Mouse (Mus musculus): ENCODE results near the gene Senp2. TPM values are rescaled to one million over a fixed set of nuclear protein-coding genes. Genes with fewer than 3 reads are reported as not detected.
"Not testable (repeated sequence)": the region's sequence is repeated elsewhere in the genome, so short reads cannot be mapped to it uniquely, and the experiment has no call there.

The Senp2 gene
- polyA plus RNA-seq, 1 experiment, result 58.9 TPM

DNA sequence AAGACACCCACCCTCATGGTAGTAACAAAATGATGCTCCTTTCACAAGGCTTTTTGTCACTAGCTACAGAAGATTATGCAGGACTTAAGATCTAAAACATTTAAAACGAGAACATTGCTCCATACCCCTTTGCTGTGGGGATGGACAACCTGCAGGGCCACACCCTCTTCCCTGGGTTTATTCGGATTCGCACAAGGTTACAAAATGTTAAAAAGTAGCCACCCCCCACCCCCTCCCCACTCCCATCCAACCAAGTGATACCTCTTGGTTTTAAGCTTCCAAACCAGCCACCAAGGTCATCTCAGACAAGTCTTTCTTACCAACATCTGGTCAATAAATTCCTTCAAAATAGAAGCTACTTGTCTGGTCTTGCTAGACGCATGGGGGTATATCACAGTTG lies 25.7 kb upstream of the Senp2 start:
- Histone ChIP-seq H3K4me3 (replicated peaks; ENCODE audit: insufficient read depth, low read depth, low read length) (no peak overlapping the region), H3K4me1 (ENCODE audit: control insufficient read depth, insufficient read depth, low read length) (no peaks in the 10 kb centered on the region), H3K27me3 (ENCODE audit: control insufficient read depth, insufficient read depth, low read length) (no peaks in the 10 kb centered on the region), H3K27ac (ENCODE audit: insufficient read depth, low read length) (no peak overlapping the region)
- TF ChIP-seq CTCF (IDR thresholded peaks at IDR 0.05; ENCODE audit: borderline replicate concordance, insufficient read depth, low read depth, low read length) (no peak), POLR2A (IDR thresholded peaks at IDR 0.05; ENCODE audit: borderline replicate concordance, insufficient read depth, low read length) (no peak)
- no peak for DNase-seq
- WGBS, result 94% methylated on average over 4 of the region's 4 CpGs

DNA sequence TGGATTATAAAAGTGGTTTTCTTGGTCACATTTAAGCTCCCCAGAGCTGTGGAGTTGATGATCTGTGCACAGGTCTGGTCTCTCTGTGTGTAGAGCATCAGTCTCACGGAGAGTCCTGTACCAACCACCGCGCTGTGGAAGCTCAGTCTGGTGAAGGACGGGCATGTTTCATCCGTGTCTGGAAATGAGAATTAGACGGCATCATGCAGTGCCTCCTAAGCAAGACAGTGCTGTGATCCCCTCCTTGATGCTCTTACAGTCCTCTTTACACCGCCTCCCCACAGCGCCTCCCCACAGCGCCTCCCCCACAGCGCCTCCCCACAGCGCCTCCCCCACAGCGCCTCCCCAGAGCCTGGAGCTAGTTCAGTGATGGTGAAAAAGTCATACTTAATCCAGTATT lies 25.2 kb upstream of the Senp2 start:
- Histone ChIP-seq H3K4me1 (ENCODE audit: control insufficient read depth, insufficient read depth, low read length) (no peaks in the 10 kb centered on the region), H3K4me3 (replicated peaks; ENCODE audit: insufficient read depth, low read depth, low read length) (no peak overlapping the region), H3K27ac (ENCODE audit: insufficient read depth, low read length) (no peak overlapping the region), H3K27me3 (ENCODE audit: control insufficient read depth, insufficient read depth, low read length) (no peaks in the 10 kb centered on the region)
- DNase-seq, result no peak
- no peak for TF ChIP-seq CTCF (IDR thresholded peaks at IDR 0.05; ENCODE audit: borderline replicate concordance, insufficient read depth, low read depth, low read length)
- no peak for TF ChIP-seq POLR2A (IDR thresholded peaks at IDR 0.05; ENCODE audit: borderline replicate concordance, insufficient read depth, low read length)
- WGBS, result 87% methylated on average over 12 of the region's 12 CpGs

DNA sequence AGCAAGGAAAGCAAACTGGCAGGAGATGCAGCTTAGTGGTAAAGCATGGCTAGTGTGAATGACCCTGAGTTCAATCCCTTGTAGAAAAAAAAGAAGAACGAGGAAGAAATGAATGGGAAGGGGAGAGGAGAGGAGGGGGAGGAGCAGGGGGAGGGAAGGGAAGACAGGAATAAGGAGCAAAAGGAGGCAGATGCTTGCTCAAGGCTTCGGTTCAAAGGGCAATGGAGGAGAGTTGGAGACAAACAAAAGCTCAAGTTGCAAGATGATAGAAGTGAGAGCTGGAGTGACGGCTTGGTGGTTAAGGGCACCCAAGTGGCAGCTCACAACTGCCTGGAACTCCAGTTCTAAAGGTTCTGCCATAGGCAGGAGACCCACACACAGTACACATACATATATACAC lies 23.1 kb upstream of the Senp2 start:
- no peaks in the 10 kb centered on the region for H3K27me3 ChIP-seq (ENCODE audit: control insufficient read depth, insufficient read depth, low read length)
- TF ChIP-seq POLR2A (IDR thresholded peaks at IDR 0.05; ENCODE audit: borderline replicate concordance, insufficient read depth, low read length) (no peak), CTCF (IDR thresholded peaks at IDR 0.05; ENCODE audit: borderline replicate concordance, insufficient read depth, low read depth, low read length) (no peak)
- H3K27ac ChIP-seq (ENCODE audit: insufficient read depth, low read length), result no peak overlapping the region
- WGBS, result 74% methylated on average over 3 of the region's 3 CpGs
- no peaks in the 10 kb centered on the region for H3K4me1 ChIP-seq (ENCODE audit: control insufficient read depth, insufficient read depth, low read length)
- no peak for DNase-seq
- no peak overlapping the region for H3K4me3 ChIP-seq (replicated peaks; ENCODE audit: insufficient read depth, low read depth, low read length)

DNA sequence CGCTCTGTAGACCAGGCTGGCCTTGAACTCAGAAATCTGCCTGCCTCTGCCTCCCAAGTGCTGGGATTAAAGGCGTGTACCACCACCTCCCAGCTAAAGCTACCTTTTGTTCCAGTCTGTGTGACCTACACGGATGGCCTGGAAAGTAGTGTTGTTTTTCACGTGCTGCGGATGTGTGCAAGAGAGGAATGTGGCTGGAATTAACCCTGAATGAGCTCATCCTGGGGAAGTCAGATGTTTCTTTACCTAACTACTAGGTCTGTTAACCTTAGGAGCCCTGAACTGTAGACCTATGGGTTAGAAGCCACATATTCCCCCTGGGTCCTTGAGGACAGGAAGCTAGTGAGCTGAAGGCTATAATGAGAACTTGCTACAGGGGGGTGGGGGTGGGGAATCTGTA lies 21.3 kb upstream of the Senp2 start:
- no peaks in the 10 kb centered on the region for H3K4me1 ChIP-seq (ENCODE audit: control insufficient read depth, insufficient read depth, low read length)
- no peak for DNase-seq
- no peak for TF ChIP-seq POLR2A (IDR thresholded peaks at IDR 0.05; ENCODE audit: borderline replicate concordance, insufficient read depth, low read length)
- no peak for TF ChIP-seq CTCF (IDR thresholded peaks at IDR 0.05; ENCODE audit: borderline replicate concordance, insufficient read depth, low read depth, low read length)
- no peak overlapping the region for H3K4me3 ChIP-seq (replicated peaks; ENCODE audit: insufficient read depth, low read depth, low read length)
- H3K27me3 ChIP-seq (ENCODE audit: control insufficient read depth, insufficient read depth, low read length), result no peaks in the 10 kb centered on the region
- no peak overlapping the region for H3K27ac ChIP-seq (ENCODE audit: insufficient read depth, low read length)
- 77% methylated on average over 5 of the region's 5 CpGs for WGBS

DNA sequence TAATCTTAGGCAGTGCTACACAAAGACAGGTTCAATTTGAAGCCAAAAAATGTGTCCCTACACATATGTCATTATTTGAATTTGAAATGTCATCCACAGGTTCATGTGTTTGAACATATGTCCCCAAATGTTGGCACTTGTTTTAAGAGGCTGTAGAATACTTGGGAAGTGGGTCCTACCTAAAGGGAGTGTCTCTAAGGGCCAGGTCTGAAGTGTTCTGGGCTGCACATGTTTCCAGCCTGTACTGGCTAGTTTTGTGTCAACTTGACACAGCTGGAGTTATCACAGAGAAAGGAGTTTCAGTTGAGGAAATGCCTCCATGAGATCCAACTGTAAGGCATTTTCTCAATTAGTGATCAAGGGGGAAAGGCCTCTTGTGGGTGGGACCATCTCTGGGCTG lies 18.4 kb upstream of the Senp2 start:
- not testable (repeated sequence) for H3K27me3 ChIP-seq (ENCODE audit: control insufficient read depth, insufficient read depth, low read length); H3K4me3 ChIP-seq (replicated peaks; ENCODE audit: insufficient read depth, low read depth, low read length); H3K4me1 ChIP-seq (ENCODE audit: control insufficient read depth, insufficient read depth, low read length); H3K27ac ChIP-seq (ENCODE audit: insufficient read depth, low read length); DNase-seq

DNA sequence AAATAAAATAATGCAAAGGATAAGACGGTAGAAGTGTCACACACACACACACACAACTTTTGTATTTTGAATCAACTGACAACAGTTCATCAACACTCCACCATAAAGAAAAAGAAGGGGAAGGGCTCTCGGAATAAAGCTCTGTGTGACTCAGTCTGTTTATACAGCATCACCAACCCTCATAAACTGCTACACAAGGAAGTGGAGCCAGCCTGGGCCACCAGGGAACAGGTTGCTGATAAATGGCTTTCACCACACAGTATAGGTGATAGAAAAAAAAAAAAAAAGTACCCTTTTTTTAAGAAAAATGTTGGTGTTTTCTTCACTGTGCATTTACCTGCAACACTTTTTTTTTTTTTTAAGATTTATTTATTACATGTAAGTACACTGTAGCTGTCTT lies 17.5 kb upstream of the Senp2 start:
- TF ChIP-seq POLR2A (IDR thresholded peaks at IDR 0.05; ENCODE audit: borderline replicate concordance, insufficient read depth, low read length), result no peak
- TF ChIP-seq CTCF (IDR thresholded peaks at IDR 0.05; ENCODE audit: borderline replicate concordance, insufficient read depth, low read depth, low read length), result no peak
- no peaks in the 10 kb centered on the region for H3K27me3 ChIP-seq (ENCODE audit: control insufficient read depth, insufficient read depth, low read length)
- peaks cover 3% of the 10 kb centered on the region; the same call in 1 of the 2 replicates for H3K4me1 ChIP-seq (ENCODE audit: control insufficient read depth, insufficient read depth, low read length)
- 90% methylated on average over 2 of the region's 2 CpGs for WGBS
- no peak overlapping the region for H3K27ac ChIP-seq (ENCODE audit: insufficient read depth, low read length)
- no peak for DNase-seq
- no peak overlapping the region for H3K4me3 ChIP-seq (replicated peaks; ENCODE audit: insufficient read depth, low read depth, low read length)

DNA sequence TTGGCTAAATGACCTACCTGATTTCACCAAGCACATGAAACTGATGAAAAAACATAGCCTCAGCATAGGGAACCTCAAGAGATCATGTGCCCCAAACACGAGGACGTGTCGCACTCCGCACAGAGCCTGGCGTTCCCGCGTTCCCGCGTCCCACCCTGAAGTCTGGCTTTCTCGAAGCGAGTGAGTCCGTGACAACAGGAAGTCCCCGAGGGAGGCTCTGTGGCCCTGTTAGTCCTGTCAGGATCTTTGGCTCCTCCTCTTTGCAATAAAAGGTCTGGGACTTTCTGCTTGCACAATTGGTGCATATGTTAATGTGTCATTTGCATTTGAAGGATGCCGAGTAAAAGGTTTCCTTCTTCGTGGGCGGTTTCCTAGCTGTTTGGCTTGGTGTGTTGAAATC lies 14.0 kb upstream of the Senp2 start, which contains the start of gene Liph:
Liph (minus strand) TSS at position 360 of the 400 bp plus-strand sequence.
- Histone ChIP-seq H3K27ac (ENCODE audit: insufficient read depth, low read length) (no peak within 1 kb of the TSS), H3K4me1 (ENCODE audit: control insufficient read depth, insufficient read depth, low read length) (peaks cover 3% of the 10 kb centered on the region; the same call in 1 of the 2 replicates), H3K4me3 (replicated peaks; ENCODE audit: insufficient read depth, low read depth, low read length) (no peak within 1 kb of the TSS), H3K27me3 (ENCODE audit: control insufficient read depth, insufficient read depth, low read length) (no peaks in the 10 kb centered on the region)
- no peak for DNase-seq
- TF ChIP-seq CTCF (IDR thresholded peaks at IDR 0.05; ENCODE audit: borderline replicate concordance, insufficient read depth, low read depth, low read length) (no peak), POLR2A (IDR thresholded peaks at IDR 0.05; ENCODE audit: borderline replicate concordance, insufficient read depth, low read length) (no peak)
- WGBS, result 10% methylated on average over 16 of the region's 16 CpGs

DNA sequence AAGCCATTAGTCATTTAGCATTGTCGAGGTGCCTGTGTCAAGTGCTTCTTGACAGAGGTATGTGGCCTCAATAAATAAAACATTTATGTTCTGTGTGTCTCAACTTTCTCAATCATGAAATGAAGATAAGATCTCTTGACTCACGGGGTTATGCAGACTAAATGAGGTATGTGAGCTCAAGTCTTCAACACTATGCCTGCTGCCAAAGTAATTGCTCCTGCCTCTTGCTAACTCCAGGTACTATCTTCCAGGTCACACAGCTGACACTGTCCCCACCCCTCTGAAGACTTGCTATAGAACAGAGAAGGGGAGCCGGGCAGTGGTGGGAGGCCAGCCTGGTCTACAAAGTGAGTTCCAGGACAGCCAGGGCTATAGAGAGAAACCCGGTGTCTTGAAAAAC lies 12.9 kb upstream of the Senp2 start:
- peaks cover 3% of the 10 kb centered on the region; the same call in 1 of the 2 replicates for H3K4me1 ChIP-seq (ENCODE audit: control insufficient read depth, insufficient read depth, low read length)
- H3K4me3 ChIP-seq (replicated peaks; ENCODE audit: insufficient read depth, low read depth, low read length), result no peak overlapping the region
- TF ChIP-seq POLR2A (IDR thresholded peaks at IDR 0.05; ENCODE audit: borderline replicate concordance, insufficient read depth, low read length), result no peak
- no peak for TF ChIP-seq CTCF (IDR thresholded peaks at IDR 0.05; ENCODE audit: borderline replicate concordance, insufficient read depth, low read depth, low read length)
- H3K27me3 ChIP-seq (ENCODE audit: control insufficient read depth, insufficient read depth, low read length), result no peaks in the 10 kb centered on the region
- DNase-seq, result no peak
- no peak overlapping the region for H3K27ac ChIP-seq (ENCODE audit: insufficient read depth, low read length)
- WGBS, result 81% methylated on average over 4 of the region's 4 CpGs
